Mouse (Mus musculus) heart, embryonic 10.5 days (tissue): ENCODE measurements around the gene Cytl1. TPM values are rescaled to one million over a fixed set of nuclear protein-coding genes. Genes with fewer than 3 reads are reported as not detected.
A peak's percentile ranks its signal among the peaks of the same experiment; 100 is the strongest.

Source experiments
- DNase-seq: peaks from one replicate; pipeline ENCODE4 v3.0.0-alpha.2; 2017; ENCODE audit warnings: low spot score
- H3K27ac ChIP-seq: fragments of 300-500 bp; sonication (generic); 2 replicates; pipeline ENCODE4 v1.5.1; 2016; ENCODE audit warnings: mild to moderate bottlenecking
- H3K27me3 ChIP-seq: fragments of 300-500 bp; sonication (generic); 2 replicates; pipeline ENCODE4 v1.6.1; 2016; ENCODE audit warnings: mild to moderate bottlenecking; ENCODE audit not compliant: poor library complexity, insufficient read depth, severe bottlenecking
- H3K36me3 ChIP-seq: fragments of 300-500 bp; sonication (generic); 2 replicates; pipeline ENCODE4 v1.6.1; 2016; ENCODE audit warnings: mild to moderate bottlenecking, moderate library complexity
- H3K4me1 ChIP-seq: fragments of 300-500 bp; sonication (generic); 2 replicates; pipeline ENCODE4 v1.6.1; 2016; ENCODE audit warnings: mild to moderate bottlenecking
- H3K4me3 ChIP-seq: fragments of 300-500 bp; sonication (generic); 2 replicates; pipeline ENCODE4 v1.5.1; 2016; ENCODE audit warnings: mild to moderate bottlenecking, moderate library complexity
- H3K9me3 ChIP-seq: fragments of 300-500 bp; sonication (generic); 2 replicates; pipeline ENCODE4 v1.6.1; 2016; ENCODE audit warnings: mild to moderate bottlenecking, moderate library complexity
- WGBS: fragments of 180-500 bp; shearing (Covaris S2); methylation state at CpG from one replicate; pipeline ENCODE4 v1.1.7; 2016; 5-methylcytosine and 5-hydroxymethylcytosine counted together
- polyA plus RNA-seq: library from polyadenylated mRNA; unstranded; fragments of >200 nt; fragmentation: Nextera tagmentation; extraction: Ambion mirVana; gene quantifications from 2 replicates; pipeline ENCODE4 v1.2.1, GENCODE M21; 2016

The Cytl1 gene
- polyA plus RNA-seq, 1 experiment from 2014 or later: 2.4 TPM

DNA sequence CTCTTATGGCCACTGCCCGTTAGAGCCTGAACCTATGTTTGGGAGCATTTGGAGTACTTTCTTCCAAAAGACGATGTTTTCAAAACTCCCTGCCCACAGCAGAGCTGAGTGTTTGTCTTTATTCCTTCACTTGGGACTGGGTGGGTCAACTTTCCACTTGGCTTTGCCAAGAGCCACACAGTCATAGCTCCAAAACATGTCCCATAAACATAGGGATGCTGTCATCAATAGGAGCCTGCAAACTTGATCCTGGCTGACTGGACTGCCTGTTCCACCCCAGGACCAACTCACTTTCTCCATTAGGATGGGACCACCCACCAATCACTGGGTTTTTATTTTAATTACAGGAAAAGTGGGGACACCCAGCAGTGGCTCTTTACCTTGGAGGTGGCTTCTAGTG is 4.5 kb upstream of the Cytl1 start:
- Histone ChIP-seq H3K27ac (no peak overlapping the region), H3K36me3 (no peaks in the 10 kb centered on the region), H3K4me1 (peaks cover 12% of the 10 kb centered on the region), H3K9me3 (no peaks in the 10 kb centered on the region), H3K4me3 (no peak overlapping the region), H3K27me3 (0 out of 2 replicates have a peak, but pooled peaks cover 5% of the 10 kb centered on the region)
- 82% methylated on average over 2 of the region's 2 CpGs for WGBS
- DNase-seq: no peak

DNA sequence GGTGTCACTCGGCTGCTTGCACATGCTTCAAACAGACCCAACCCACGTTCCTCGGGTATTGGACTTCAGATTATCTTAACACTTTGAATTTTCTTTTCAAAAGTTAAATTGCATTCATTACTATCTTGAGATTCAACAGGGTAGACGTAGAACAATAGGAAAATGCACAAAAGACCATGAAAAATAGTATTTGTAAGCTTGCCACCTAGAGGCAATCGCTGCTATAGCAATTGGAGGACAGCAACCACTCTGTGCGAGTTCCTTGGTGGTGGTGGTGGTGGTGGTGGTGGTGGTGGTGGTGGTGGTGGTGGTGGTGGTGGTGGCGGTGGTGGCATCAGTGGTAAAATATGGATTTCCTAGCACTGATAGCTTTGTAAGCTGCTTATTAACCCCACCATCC is 894 bp downstream of the Cytl1 start:
- H3K4me3 ChIP-seq: no peak overlapping the region
- no peak for DNase-seq
- H3K27ac ChIP-seq: no peak overlapping the region
- H3K9me3 ChIP-seq: no peaks in the 10 kb centered on the region
- no peaks in the 10 kb centered on the region for H3K36me3 ChIP-seq
- WGBS: 49% methylated on average over 7 of the region's 7 CpGs
- peaks cover 13% of the 10 kb centered on the region for H3K4me1 ChIP-seq
- no peaks in the 10 kb centered on the region for H3K27me3 ChIP-seq

DNA sequence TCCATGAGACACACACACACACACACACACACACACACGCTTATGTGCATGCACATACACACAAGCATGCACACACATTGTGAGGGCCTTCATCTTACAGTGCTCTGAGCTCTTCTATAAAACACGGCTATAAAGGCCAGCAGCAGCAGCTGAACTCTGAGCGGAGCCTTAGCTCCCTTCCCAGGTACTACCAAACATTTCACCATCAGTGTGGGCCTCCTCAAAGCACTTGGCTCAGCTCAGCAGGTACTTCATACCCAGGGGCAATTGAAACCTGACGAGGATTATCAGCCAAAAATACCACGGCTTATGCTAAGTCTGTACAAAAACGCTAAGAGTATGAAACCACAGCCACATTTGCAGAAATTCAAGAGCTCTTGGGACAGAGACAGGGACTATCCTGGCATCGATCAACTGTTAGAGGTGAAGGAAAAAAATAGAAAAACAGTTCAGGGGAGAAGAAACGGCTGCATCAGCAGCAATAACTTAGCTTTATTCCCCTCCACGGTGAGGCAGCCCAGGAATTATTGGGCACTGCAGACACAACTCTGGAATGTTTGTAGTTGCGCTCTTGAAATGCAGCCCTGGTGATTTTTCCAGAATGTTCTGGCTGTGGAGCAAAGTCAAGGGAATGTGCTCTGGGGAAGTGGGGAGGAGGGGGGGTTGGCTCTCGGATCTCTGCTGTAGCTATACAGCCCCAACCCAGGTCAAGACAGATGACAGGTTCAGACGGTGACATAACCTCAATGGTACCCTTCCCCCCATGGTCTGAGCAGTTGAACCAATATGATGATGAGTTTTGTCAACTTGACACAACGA is 8.8 kb downstream of the Cytl1 start:
- 0 out of 2 replicates have a peak, but pooled peaks cover 6% of the 10 kb centered on the region for H3K4me1 ChIP-seq
- no peaks in the 10 kb centered on the region for H3K9me3 ChIP-seq
- no peak overlapping the region for H3K4me3 ChIP-seq
- no peaks in the 10 kb centered on the region for H3K27me3 ChIP-seq
- no peak for DNase-seq
- WGBS: 64% methylated on average over 13 of the region's 13 CpGs
- H3K36me3 ChIP-seq: no peaks in the 10 kb centered on the region
- no peak overlapping the region for H3K27ac ChIP-seq

DNA sequence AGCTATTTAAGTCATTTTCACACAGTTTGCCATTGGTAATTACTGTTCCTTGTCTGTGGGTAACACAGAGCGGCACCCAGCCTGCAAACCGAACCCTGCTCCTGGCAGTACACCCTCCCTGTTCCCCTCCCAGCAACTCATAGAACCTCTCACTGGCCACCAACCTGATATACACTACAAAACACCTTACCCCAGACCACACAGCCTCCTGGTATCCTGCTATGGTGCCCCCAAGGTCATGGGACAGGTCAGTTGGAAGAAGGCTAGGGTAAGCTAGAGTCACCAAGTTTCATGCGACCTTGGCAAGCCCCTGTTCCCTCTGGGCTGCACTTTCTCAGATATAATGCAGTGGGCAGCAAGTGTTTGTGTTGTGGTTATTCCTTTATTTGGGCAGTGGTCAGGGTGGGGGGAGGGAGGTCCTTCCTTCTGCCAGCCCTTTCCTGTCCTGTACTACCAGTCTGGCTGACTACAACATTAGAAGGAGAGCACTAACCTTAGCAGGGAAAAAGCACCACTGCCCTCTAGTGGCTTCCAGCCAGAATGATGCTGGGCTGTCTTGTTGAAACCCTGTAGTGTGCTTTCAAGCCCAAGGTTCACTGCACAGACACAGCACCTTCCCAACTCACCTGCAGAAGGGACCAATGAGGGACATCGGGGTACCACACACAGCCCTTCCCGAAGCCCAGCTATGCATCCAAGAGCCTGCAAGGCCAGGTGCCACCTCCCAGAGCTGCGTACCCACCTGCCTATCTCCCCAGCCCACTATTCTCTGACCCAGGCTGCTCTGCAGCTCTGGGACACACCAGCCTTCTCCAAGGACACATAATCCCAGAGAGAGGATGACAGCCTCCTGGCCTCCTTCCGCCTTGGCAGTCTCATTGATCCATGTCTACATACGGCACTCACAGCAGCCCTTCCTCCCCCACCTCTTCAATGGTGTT is 17.0 kb downstream of the Cytl1 start:
- Histone ChIP-seq H3K27me3 (0 out of 2 replicates have a peak, but pooled peaks cover 5% of the 10 kb centered on the region), H3K36me3 (no peaks in the 10 kb centered on the region), H3K4me1 (peaks cover 10% of the 10 kb centered on the region; the same call in 1 of the 2 replicates), H3K27ac (no peak overlapping the region), H3K9me3 (no peaks in the 10 kb centered on the region), H3K4me3 (no peak overlapping the region)
- WGBS: 55% methylated on average over 8 of the region's 8 CpGs
- peak; percentile 81 for DNase-seq

DNA sequence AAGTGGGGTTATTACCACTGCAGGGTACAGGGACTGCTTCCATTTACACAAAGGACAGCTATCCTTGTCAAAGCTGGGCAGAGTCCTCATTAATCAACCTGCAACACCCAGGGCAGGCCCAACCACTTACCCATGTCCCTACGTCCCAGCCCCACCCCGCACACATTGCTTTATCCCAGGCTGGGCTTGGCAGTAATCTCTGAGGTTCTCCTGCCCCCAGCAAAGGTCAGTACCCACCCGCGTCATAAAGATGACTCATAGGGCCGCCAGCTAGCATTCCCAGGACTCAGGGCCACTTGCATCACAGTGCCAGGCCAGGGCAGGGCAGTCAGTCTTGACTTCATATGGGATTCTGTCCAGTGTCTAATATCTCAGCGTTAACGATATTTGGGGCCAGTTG is 18.0 kb downstream of the Cytl1 start:
- Histone ChIP-seq H3K9me3 (no peaks in the 10 kb centered on the region), H3K27me3 (0 out of 2 replicates have a peak, but pooled peaks cover 5% of the 10 kb centered on the region), H3K36me3 (no peaks in the 10 kb centered on the region), H3K4me1 (peaks cover 10% of the 10 kb centered on the region; the same call in 1 of the 2 replicates), H3K27ac (no peak overlapping the region), H3K4me3 (no peak overlapping the region)
- WGBS: 65% methylated on average over 7 of the region's 7 CpGs
- no peak for DNase-seq

DNA sequence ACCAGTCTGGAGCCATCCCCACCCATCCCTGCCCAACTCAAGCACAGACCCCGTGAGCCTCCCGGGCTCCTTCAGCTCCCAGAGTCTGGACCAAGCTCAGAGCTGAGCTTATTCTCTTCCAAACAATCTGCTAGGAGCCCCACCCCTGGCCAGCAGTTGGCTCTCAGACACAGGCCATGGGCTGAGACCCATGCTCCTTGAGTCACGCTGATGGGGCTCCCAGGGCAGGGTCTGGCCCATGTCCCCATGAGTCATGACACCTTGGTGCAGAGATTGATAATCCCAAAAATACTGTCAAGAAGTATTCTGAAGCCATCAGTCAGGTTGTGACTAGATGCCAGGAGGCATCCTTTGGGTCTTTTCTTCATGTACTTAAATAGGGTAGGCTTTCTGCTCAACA is 26.7 kb downstream of the Cytl1 start:
- WGBS: 76% methylated on average over 3 of the region's 3 CpGs
- no peaks in the 10 kb centered on the region for H3K4me1 ChIP-seq
- H3K36me3 ChIP-seq: no peaks in the 10 kb centered on the region
- no peaks in the 10 kb centered on the region for H3K27me3 ChIP-seq
- DNase-seq: no peak
- no peak overlapping the region for H3K27ac ChIP-seq
- H3K9me3 ChIP-seq: no peaks in the 10 kb centered on the region
- H3K4me3 ChIP-seq: no peak overlapping the region

DNA sequence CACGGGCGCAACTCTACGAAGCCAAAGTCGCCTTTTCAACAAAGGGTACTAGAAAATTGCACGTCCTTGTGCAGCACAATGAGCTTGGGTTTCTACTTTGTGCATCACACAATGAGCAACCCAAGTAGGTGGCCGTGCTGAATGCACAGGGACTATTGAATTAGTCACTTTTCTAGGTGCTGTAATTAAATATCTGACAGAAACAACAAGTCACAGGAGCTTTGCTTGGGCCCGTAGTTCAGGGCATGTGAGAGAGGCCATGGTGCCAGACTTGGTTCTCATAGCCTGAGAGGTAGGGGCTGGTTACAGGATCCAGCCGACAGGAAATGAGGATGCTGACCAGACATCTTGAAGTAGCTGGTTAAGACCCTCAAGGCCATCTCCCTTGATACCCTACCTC is 30.5 kb downstream of the Cytl1 start:
- no peak for DNase-seq
- H3K4me3 ChIP-seq: no peak overlapping the region
- 84% methylated on average over 8 of the region's 8 CpGs for WGBS
- H3K4me1 ChIP-seq: no peaks in the 10 kb centered on the region
- H3K36me3 ChIP-seq: no peaks in the 10 kb centered on the region
- no peaks in the 10 kb centered on the region for H3K27me3 ChIP-seq
- H3K9me3 ChIP-seq: no peaks in the 10 kb centered on the region
- H3K27ac ChIP-seq: no peak overlapping the region

DNA sequence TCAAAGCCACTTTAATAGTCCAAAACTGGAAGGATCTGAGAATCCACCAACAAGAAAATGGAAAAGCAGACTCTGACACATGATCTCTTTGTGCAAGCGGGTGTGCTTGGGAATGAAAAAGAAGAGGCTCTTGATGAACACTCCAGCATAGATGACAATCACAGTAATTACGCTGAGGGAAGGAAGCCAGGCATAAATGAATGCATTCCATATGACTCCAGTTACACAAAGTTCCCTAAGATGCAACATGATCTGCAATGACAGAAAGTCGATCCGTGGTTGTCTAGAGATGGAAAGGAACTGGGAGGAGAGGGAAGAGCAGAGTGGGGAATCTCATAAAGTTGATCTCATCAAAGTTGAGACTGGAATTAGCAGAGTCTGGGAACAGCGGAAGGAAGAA is 31.9 kb downstream of the Cytl1 start:
- H3K27me3 ChIP-seq: no peaks in the 10 kb centered on the region
- no peak overlapping the region for H3K27ac ChIP-seq
- H3K36me3 ChIP-seq: no peaks in the 10 kb centered on the region
- H3K4me3 ChIP-seq: no peak overlapping the region
- H3K4me1 ChIP-seq: no peaks in the 10 kb centered on the region
- no peak for DNase-seq
- 77% methylated on average over 5 of the region's 5 CpGs for WGBS
- no peaks in the 10 kb centered on the region for H3K9me3 ChIP-seq

DNA sequence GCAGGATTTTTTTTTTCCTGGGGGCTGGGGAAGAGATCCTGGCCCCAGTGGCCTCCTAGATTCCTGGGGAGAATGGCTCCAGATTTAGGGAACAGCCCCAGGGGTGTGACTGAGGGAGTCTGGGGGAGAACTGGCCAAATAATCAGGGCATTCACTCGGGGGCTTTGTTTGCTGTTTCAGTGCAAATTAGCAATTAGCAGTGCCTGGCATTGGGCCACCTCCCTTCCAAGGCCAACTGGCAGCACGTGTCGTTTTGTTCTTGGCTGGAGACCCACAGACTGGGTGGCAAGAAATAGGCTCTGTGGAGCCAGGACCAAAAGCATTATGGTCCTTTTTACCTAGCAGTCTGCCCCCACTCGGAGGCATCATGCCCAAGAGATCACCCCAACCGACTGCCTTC is 33.7 kb downstream of the Cytl1 start:
- DNase-seq: no peak

DNA sequence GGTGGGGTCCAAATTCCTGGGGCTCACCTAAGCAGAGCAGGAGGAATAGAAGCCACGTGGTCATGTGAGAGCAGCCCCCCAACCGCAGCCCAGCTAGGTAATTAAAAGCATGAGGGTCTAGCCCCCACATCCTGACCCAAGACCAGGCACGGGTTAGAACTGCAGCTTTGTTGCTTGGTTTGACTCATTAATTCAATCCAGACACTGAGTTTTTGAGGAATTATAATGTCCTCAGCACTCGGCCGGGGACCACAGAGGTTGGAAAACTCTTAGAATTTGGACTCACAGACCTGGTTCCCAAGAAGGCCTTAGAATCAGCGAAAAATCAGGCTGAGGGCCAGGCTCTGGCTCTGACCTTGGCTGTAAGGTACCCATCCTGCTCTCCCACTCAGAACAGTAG is 35.6 kb downstream of the Cytl1 start:
- Histone ChIP-seq H3K27ac (no peak overlapping the region), H3K36me3 (no peaks in the 10 kb centered on the region), H3K4me3 (no peak overlapping the region), H3K4me1 (0 out of 2 replicates have a peak, but pooled peaks cover 3% of the 10 kb centered on the region), H3K9me3 (no peaks in the 10 kb centered on the region), H3K27me3 (no peaks in the 10 kb centered on the region)
- DNase-seq: no peak
- 81% methylated on average over 6 of the region's 6 CpGs for WGBS

More for the DNA sequence above, 33.7 kb downstream of the Cytl1 start:
- H3K27me3 ChIP-seq: no peaks in the 10 kb centered on the region
- no peaks in the 10 kb centered on the region for H3K9me3 ChIP-seq
- WGBS: 8% methylated on average over 5 of the region's 5 CpGs
- H3K27ac ChIP-seq: no peak overlapping the region
- no peaks in the 10 kb centered on the region for H3K36me3 ChIP-seq
- 0 out of 2 replicates have a peak, but pooled peaks cover 3% of the 10 kb centered on the region for H3K4me1 ChIP-seq
- no peak overlapping the region for H3K4me3 ChIP-seq

DNA sequence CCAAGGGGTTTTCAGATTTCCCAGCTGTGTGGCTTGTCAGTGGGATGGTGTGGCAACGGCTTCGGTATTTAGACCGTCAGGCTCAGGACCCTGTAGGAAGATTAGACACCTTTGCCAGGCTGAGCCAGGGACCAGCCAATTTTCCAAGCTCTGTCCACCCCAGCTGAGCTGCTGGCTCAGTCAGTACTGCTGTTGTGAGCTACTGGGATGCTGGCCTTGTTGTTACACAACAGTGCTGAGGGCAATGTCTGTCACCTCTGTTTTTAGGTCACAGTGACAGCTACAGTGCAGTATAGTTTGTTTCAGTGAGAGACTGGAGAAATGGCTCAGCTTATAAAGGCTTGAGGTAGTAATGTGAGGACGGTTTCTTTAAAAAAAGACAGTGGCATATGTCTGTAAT is 38.7 kb downstream of the Cytl1 start:
- H3K9me3 ChIP-seq: no peaks in the 10 kb centered on the region
- H3K27ac ChIP-seq: no peak overlapping the region
- H3K4me1 ChIP-seq: 0 out of 2 replicates have a peak, but pooled peaks cover 3% of the 10 kb centered on the region
- WGBS: 52% methylated on average over 4 of the region's 4 CpGs
- no peak overlapping the region for H3K4me3 ChIP-seq
- no peak for DNase-seq
- no peaks in the 10 kb centered on the region for H3K27me3 ChIP-seq
- H3K36me3 ChIP-seq: no peaks in the 10 kb centered on the region

DNA sequence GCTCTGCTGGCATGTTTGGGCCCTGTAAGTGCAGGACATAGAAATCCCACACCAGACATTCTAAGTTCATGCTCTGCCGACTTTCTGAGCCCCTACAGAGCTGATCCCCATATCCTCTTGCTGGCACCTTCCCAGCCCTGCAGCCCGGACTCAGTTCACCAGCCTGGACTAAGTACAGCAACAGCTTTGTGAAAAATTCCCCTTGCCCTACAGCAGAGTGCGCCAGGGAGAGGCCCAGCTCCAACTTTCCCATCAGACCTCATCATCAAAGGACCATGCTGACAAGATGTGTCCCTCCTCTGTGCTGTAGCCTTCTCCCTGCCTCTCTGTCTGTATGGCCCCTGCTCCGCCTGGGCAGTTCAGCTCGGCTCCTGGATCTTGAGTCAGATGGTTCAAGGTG is 40.4 kb downstream of the Cytl1 start:
- Histone ChIP-seq H3K27me3 (no peaks in the 10 kb centered on the region), H3K9me3 (no peaks in the 10 kb centered on the region), H3K4me3 (no peak overlapping the region), H3K27ac (no peak overlapping the region), H3K4me1 (0 out of 2 replicates have a peak, but pooled peaks cover 3% of the 10 kb centered on the region), H3K36me3 (no peaks in the 10 kb centered on the region)
- DNase-seq: no peak
- 43% methylated on average over 5 of the region's 5 CpGs for WGBS

DNA sequence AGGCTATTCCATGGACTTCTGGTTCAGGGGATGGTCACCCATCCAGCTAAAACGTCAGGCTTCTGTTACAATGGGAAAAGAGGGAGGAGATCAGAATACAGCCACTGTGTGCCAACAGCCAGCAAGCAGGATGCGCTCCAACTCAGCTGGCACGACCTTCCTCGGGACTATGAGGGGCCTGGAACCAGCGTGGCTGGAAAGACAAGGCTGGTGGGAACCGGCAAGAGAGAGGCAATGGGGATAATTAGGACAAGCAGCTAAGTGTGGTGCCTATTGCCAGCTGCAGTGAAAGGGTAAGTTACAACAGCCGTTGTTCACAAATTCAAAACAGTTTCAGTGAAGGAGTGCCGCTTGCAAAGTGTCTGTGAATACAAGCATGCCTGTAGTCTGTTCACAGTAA is 48.0 kb downstream of the Cytl1 start:
- H3K27ac ChIP-seq: no peak overlapping the region
- H3K27me3 ChIP-seq: no peaks in the 10 kb centered on the region
- 68% methylated on average over 8 of the region's 8 CpGs for WGBS
- no peaks in the 10 kb centered on the region for H3K9me3 ChIP-seq
- no peak for DNase-seq
- H3K36me3 ChIP-seq: no peaks in the 10 kb centered on the region
- H3K4me1 ChIP-seq: no peaks in the 10 kb centered on the region
- no peak overlapping the region for H3K4me3 ChIP-seq
